Mouse (Mus musculus) large intestine, adult 2 months (tissue): ENCODE measurements at regions not wholly inside any gene's neighbourhood (a gene's known extent, or its start where the extent isn't known, plus 50 kb on each side); places are given as distances from the start of the nearest gene placed in this dataset.
A peak's percentile ranks its signal among the peaks of the same experiment; 100 is the strongest.

Experiments used
- DNase-seq: peaks from one replicate; pipeline ENCODE4 v3.0.0-alpha.2; 2012; ENCODE audit warnings: low read depth, low spot score
- WGBS: fragments of 180-500 bp; shearing (Covaris S2); methylation state at CpG from one replicate; pipeline ENCODE4 v1.1.7; 2018; 5-methylcytosine and 5-hydroxymethylcytosine counted together

- DNase-seq, result peak; percentile 38
- WGBS, result 8% methylated on average over 3 of the region's 3 CpGs
Observed at GRCm38 (mm10) chrX:136321692-136322091, 51.6 kb downstream of the Bex3 start.

GRCm38 (mm10) chrX:136365809-136366208 is 95.8 kb downstream of the Bex3 start:
- WGBS, result 75% methylated on average over 2 of the region's 2 CpGs
- DNase-seq, result no peak
